Mouse (Mus musculus) kidney, adult 2 months (tissue): ENCODE measurements around the gene Proser3. TPM values are rescaled to one million over a fixed set of nuclear protein-coding genes. Genes with fewer than 3 reads are reported as not detected.

Experiments used
- DNase-seq: peaks from one replicate; pipeline ENCODE4 v3.0.0; 2021
- H3K27ac ChIP-seq: fragments of 200-500 bp; 2 replicates; pipeline ENCODE4 v1.5.1; 2012; ENCODE audit warnings: low read depth, low read length, control low read depth, inconsistent platforms; ENCODE audit not compliant: insufficient read depth
- H3K27me3 ChIP-seq: fragments of 200-500 bp; replicated peaks from 2 replicates; pipeline ENCODE4 v1.6.1; 2012; ENCODE audit warnings: mild to moderate bottlenecking, moderate library complexity, low read length, inconsistent platforms; ENCODE audit not compliant: control insufficient read depth, insufficient read depth
- H3K36me3 ChIP-seq: fragments of 200-500 bp; 2 replicates; pipeline ENCODE4 v1.6.1; 2012; ENCODE audit warnings: mild to moderate bottlenecking, moderate library complexity, low read length, inconsistent platforms; ENCODE audit not compliant: control insufficient read depth, insufficient read depth
- H3K4me1 ChIP-seq: fragments of 200-500 bp; 2 replicates; pipeline ENCODE4 v1.6.1; 2011; ENCODE audit warnings: low read length; ENCODE audit not compliant: control insufficient read depth, insufficient read depth
- H3K4me3 ChIP-seq: fragments of 200-500 bp; 2 replicates; pipeline ENCODE4 v1.5.1; 2011; ENCODE audit warnings: mild to moderate bottlenecking, low read depth, low read length, control low read depth; ENCODE audit not compliant: insufficient read depth
- CTCF ChIP-seq: fragments of 200-500 bp; conservative IDR thresholded peaks from 2 replicates; pipeline ENCODE4 v1.5.1; 2011; ENCODE audit warnings: low read depth, mild to moderate bottlenecking, control low read depth, low read length, moderate library complexity, mixed read lengths; ENCODE audit not compliant: insufficient read depth, insufficient read length
- POLR2A ChIP-seq: fragments of 200-500 bp; IDR thresholded peaks from one replicate; pipeline ENCODE4 v1.6.1; 2011; ENCODE audit warnings: low read depth, low read length, control low read depth
- WGBS: fragments of 180-500 bp; shearing (Covaris S2); methylation state at CpG from one replicate; pipeline ENCODE4 v1.1.7; 2018; 5-methylcytosine and 5-hydroxymethylcytosine counted together
- polyA plus RNA-seq: library from polyadenylated mRNA; depleted of rRNA; stranded (reverse); fragments of >200 nt; gene quantifications from 2 replicates; pipeline ENCODE4 v1.2.3, GENCODE M21; 2012

The Proser3 gene
- polyA plus RNA-seq, 1 experiment, result 7.1 TPM

DNA sequence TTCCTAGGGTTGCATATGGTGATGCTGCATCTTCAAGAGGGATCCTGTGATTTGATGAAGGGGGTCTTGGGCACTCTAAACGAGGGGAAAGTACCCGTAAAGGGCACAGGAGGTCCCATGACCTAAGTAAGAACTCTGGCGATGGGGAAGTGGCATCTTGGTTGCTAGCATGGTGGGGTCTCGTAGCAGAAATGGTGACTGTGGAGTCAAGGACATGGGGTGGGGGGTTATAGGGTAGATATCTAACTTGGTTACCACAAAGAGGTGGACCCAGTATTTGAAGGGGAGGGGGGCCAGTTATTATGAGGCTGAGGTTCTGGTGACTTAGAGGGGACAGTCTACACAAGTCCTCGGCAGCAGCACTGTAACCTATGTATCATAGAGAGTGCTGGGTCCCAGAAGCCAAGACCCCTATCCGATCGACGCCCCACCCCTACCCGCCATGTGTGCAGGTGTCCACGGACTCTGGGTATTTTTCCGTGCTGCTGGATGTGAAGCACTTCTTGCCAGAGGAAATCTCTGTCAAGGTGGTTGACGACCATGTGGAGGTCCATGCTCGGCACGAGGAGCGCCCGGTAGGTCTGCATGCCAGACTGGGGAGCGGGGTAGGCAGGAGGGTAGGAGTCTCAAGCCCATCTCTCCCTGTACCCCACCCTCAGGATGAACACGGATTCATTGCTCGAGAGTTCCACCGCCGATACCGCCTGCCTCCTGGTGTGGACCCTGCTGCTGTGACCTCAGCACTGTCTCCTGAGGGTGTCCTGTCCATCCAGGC, 1.9 kb upstream of the Proser3 start:
- H3K4me3 ChIP-seq, result no peak overlapping the region
- DNase-seq, result no peak
- no peak overlapping the region for H3K27ac ChIP-seq

GRCm38 (mm10) chr7:30553021-30553589, 1.0 kb upstream of the Proser3 start:
- H3K27me3 ChIP-seq, result no peaks in the 10 kb centered on the region
- H3K4me3 ChIP-seq, result peak overlapping the region; percentile 57
- H3K4me1 ChIP-seq, result no peaks in the 10 kb centered on the region; the same call in 1 of the 2 replicates
- under 1% methylated on average over 23 of the region's 23 CpGs for WGBS
- TF ChIP-seq POLR2A (no peak), CTCF (no peak)
- no peaks in the 10 kb centered on the region for H3K36me3 ChIP-seq
- peak; percentile 59 for DNase-seq
- peak overlapping the region; percentile 71 for H3K27ac ChIP-seq

More for the DNA sequence above, 1.9 kb upstream of the Proser3 start:
- H3K4me1 ChIP-seq, result no peaks in the 10 kb centered on the region; the same call in 1 of the 2 replicates
- TF ChIP-seq CTCF (no peak), POLR2A (no peak)
- no peaks in the 10 kb centered on the region for H3K36me3 ChIP-seq
- WGBS, result 82% methylated on average over 22 of the region's 22 CpGs
- no peaks in the 10 kb centered on the region for H3K27me3 ChIP-seq

DNA sequence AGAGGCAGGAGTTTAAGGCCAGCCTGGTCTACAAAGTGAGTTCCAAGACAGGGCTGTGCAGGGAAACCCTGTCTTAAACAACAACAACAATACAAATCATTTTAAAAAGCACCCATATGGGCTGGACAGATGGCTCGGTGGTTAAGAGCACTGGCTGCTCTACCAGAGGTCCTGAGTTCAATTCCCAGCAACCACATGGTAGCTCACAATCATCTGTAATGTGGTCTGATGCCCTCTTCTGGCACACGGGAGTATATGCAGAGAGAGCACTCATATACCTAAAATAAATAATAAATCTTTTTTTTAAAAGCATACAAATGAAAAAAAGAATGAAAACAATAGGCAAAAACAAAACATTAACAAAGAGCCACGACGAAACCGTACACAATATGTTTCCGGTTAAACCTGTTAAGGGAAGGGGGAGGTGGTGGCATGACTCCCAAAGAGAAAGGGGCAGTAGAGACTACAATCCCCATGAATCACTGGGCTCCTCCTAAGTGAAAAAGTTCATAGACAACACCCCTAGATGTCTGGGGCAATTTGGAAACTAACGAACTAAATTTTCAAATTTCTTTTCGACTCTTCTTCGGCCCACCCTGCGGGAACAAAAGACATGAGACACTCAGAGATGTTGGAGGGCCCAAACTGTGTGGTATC, 526 bp downstream of the Proser3 start:
- 2% methylated on average over 10 of the region's 10 CpGs for WGBS
- no peak for DNase-seq
- H3K4me3 ChIP-seq, result peak overlapping the region; percentile 98
- peak; percentile 25; the same call in 1 of the 2 replicates for TF ChIP-seq CTCF
- TF ChIP-seq POLR2A, result no peak
- H3K27ac ChIP-seq, result peak overlapping the region; percentile 99
- H3K36me3 ChIP-seq, result no peaks in the 10 kb centered on the region
- no peaks in the 10 kb centered on the region; the same call in 1 of the 2 replicates for H3K4me1 ChIP-seq
- no peaks in the 10 kb centered on the region for H3K27me3 ChIP-seq

- TF ChIP-seq CTCF, result no peak
- TF ChIP-seq POLR2A, result no peak
- DNase-seq, result no peak
- H3K4me1 ChIP-seq, result no peaks in the 10 kb centered on the region; the same call in 1 of the 2 replicates
- no peaks in the 10 kb centered on the region for H3K27me3 ChIP-seq
- no peak overlapping the region for H3K27ac ChIP-seq
- H3K4me3 ChIP-seq, result no peak overlapping the region
- WGBS, result 96% methylated on average over 1 of the region's 1 CpGs
- no peaks in the 10 kb centered on the region for H3K36me3 ChIP-seq
Observed at GRCm38 (mm10) chr7:30550603-30551002, 1.5 kb downstream of the Proser3 start.

- Histone ChIP-seq H3K27me3 (no peaks in the 10 kb centered on the region), H3K27ac (no peak overlapping the region), H3K36me3 (no peaks in the 10 kb centered on the region), H3K4me1 (no peaks in the 10 kb centered on the region; the same call in 1 of the 2 replicates), H3K4me3 (no peak overlapping the region)
- TF ChIP-seq CTCF, result no peak
- TF ChIP-seq POLR2A, result no peak
- WGBS, result 82% methylated on average over 2 of the region's 2 CpGs
- DNase-seq, result no peak
Observed at GRCm38 (mm10) chr7:30549880-30550279, 2.2 kb downstream of the Proser3 start.

GRCm38 (mm10) chr7:30544327-30544726, 7.8 kb downstream of the Proser3 start:
- TF ChIP-seq POLR2A (no peak), CTCF (no peak)
- no peaks in the 10 kb centered on the region for H3K27me3 ChIP-seq
- no peaks in the 10 kb centered on the region for H3K4me1 ChIP-seq
- no peaks in the 10 kb centered on the region for H3K36me3 ChIP-seq
- H3K4me3 ChIP-seq, result no peak overlapping the region
- no peak for DNase-seq
- 96% methylated on average over 2 of the region's 2 CpGs for WGBS
- no peak overlapping the region for H3K27ac ChIP-seq

- Histone ChIP-seq H3K27me3 (no peaks in the 10 kb centered on the region), H3K36me3 (no peaks in the 10 kb centered on the region), H3K27ac (no peak overlapping the region), H3K4me1 (no peaks in the 10 kb centered on the region), H3K4me3 (no peak overlapping the region)
- WGBS, result 93% methylated on average over 7 of the region's 7 CpGs
- DNase-seq, result no peak
- no peak for TF ChIP-seq POLR2A
- TF ChIP-seq CTCF, result no peak
Observed at GRCm38 (mm10) chr7:30540572-30540971, 11.5 kb downstream of the Proser3 start.
